Mouse (Mus musculus): ENCODE results near the gene Metrn. TPM values are rescaled to one million over a fixed set of nuclear protein-coding genes. Genes with fewer than 3 reads are reported as not detected.

Metrn gene
- total RNA-seq (2012; rRNA removed) (49.8 and 50.1 TPM in 2 replicates), total RNA-seq (2014; rRNA removed) (18.1 and 23.7 TPM in 2 replicates), polyA plus RNA-seq (2012; ENCODE audit: insufficient read length, low read depth) (16.9 and 17.7 TPM in 2 replicates)

DNA sequence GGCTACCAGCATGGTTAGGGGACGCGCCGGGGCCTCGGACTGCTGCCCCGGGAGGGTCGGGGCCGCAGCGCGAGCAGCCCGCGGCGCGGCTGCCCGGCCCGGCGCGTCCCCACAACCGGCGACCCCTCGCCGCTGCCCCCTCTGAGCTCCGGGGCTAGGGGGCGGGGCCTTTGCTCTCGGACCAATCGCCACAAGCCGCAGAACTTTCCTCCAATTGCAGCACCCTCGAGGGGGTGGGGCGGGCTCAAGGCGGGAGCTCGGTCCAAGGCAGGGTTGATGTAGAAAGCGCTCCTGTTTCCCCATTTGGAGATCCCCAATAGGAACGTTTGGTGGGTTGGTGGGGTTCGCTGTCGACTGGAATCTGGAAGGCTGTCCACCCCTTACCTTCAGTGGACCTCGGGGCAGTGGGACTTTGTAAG is at the start of gene Metrn:
Gene Metrn (minus strand): TSS at position 186 of the 419 bp plus-strand sequence.
- H3K9ac ChIP-seq (ENCODE audit: insufficient read depth, low read depth): peak within 1 kb of the TSS; percentile 81
- H3K4me1 ChIP-seq (ENCODE audit: control insufficient read depth in 1 of 2, insufficient read depth in 2 of 2): peaks cover 14 to 24% of the 10 kb centered on the region in 2 experiments
- peak; percentile 83 for DNase-seq (ENCODE audit: extremely low read depth)
- H3K4me2 ChIP-seq (ENCODE audit: insufficient read depth, low read depth, poor library complexity, severe bottlenecking): peak within 1 kb of the TSS; percentile 79
- H3K36me3 ChIP-seq (replicated peaks in 1 of 2; ENCODE audit: control insufficient read depth in 1 of 2, insufficient read depth in 1 of 2, low read length in 1 of 2): peaks cover 0 to 8% of the 10 kb centered on the region in 2 experiments
- peaks cover 27% of the 10 kb centered on the region for H3K27me3 ChIP-seq (replicated peaks)
- peaks cover 2% of the 10 kb centered on the region for H3K9me3 ChIP-seq (replicated peaks; ENCODE audit: low read length)
- H3K27ac ChIP-seq (ENCODE audit: insufficient read depth, low read depth): no peak within 1 kb of the TSS
- in situ Hi-C loops (cut with MboI; ENCODE audit: low pct_ligation_motif_present, low pct_unique_long_range_greater_than_20kb, low sequenced_read_pairs) (loop anchor here (10.0 kb wide), 1 partner anchor 62 kb away; the partner anchor contains the start of gene Mslnl), dilution Hi-C loops (cut with MboI; ENCODE audit: extremely low pct_ligation_motif_present, extremely low pct_unique_long_range_greater_than_20kb, low sequenced_read_pairs) (no loop called here)
- peak within 1 kb of the TSS; percentile 64 to 78 (median 67) for H3K4me3 ChIP-seq (replicated peaks in 1 of 3; ENCODE audit: low read depth in 2 of 3, low read length in 2 of 3, poor library complexity in 1 of 3)
- TF ChIP-seq POLR2A (IDR thresholded peaks at IDR 0.05; ENCODE audit: low read depth, low read length) (peak; percentile 61), IRF4 (IDR thresholded peaks at IDR 0.05; ENCODE audit: low read depth, low read length) (no peak), POLR2AphosphoS2 (IDR thresholded peaks at IDR 0.05; ENCODE audit: low read depth, low read length) (no peak), TCF12 (IDR thresholded peaks at IDR 0.05; ENCODE audit: low read depth, low read length) (peak; percentile 38; the same call in 1 of the 2 replicates), HCFC1 (IDR thresholded peaks at IDR 0.05; ENCODE audit: low read depth, low read length) (no peak), KAT2A (IDR thresholded peaks at IDR 0.05; ENCODE audit: insufficient replicate concordance, low read length) (no peak), CHD2 (IDR thresholded peaks at IDR 0.05; ENCODE audit: low read length) (0 out of 2 replicates have a peak, but pooled peaks have one; percentile 18), CHD1 (IDR thresholded peaks at IDR 0.05; ENCODE audit: low read depth, low read length) (no peak), PAX5 (IDR thresholded peaks at IDR 0.05; ENCODE audit: low read length) (no peak), SIN3A (IDR thresholded peaks at IDR 0.05; ENCODE audit: low read length) (no peak), MYC (IDR thresholded peaks at IDR 0.05; ENCODE audit: low read depth, low read length) (no peak), RAD21 (IDR thresholded peaks at IDR 0.05; ENCODE audit: low read depth, low read length) (no peak)
- no peaks in the 10 kb centered on the region for H3K79me2 ChIP-seq (replicated peaks; ENCODE audit: control insufficient read depth, extremely low read depth, insufficient read depth, poor library complexity, severe bottlenecking)

- peak; percentile 95 for DNase-seq (ENCODE audit: extremely low read depth)
- H3K9ac ChIP-seq (ENCODE audit: insufficient read depth, low read depth): peak within 1 kb of the TSS; percentile 83
- H3K4me3 ChIP-seq (replicated peaks in 1 of 3; ENCODE audit: low read depth in 2 of 3, low read length in 2 of 3, poor library complexity in 1 of 3): peak within 1 kb of the TSS; percentile 71 to 93 (median 77)
- in situ Hi-C loops (cut with MboI; ENCODE audit: low pct_ligation_motif_present, low pct_unique_long_range_greater_than_20kb, low sequenced_read_pairs): no loop called here
- peak within 1 kb of the TSS; percentile 71 for H3K4me2 ChIP-seq (ENCODE audit: insufficient read depth, low read depth, poor library complexity, severe bottlenecking)
- H3K79me2 ChIP-seq (replicated peaks; ENCODE audit: control insufficient read depth, extremely low read depth, insufficient read depth, poor library complexity, severe bottlenecking): peaks cover 14% of the 10 kb centered on the region
- dilution Hi-C loops (cut with MboI; ENCODE audit: extremely low pct_ligation_motif_present, extremely low pct_unique_long_range_greater_than_20kb, low sequenced_read_pairs): no loop called here
- H3K4me1 ChIP-seq (ENCODE audit: control insufficient read depth in 1 of 2, insufficient read depth in 2 of 2): peaks cover 12 to 15% of the 10 kb centered on the region in 2 experiments
- no peaks in the 10 kb centered on the region for H3K9me3 ChIP-seq (replicated peaks; ENCODE audit: low read length)
- H3K27ac ChIP-seq (ENCODE audit: insufficient read depth, low read depth): peak within 1 kb of the TSS; percentile 54
- H3K27me3 ChIP-seq (replicated peaks): no peaks in the 10 kb centered on the region
- peaks cover 59 to 84% of the 10 kb centered on the region in 2 experiments for H3K36me3 ChIP-seq (replicated peaks in 1 of 2; ENCODE audit: control insufficient read depth in 1 of 2, insufficient read depth in 1 of 2, low read length in 1 of 2)
- TF ChIP-seq JUN (IDR thresholded peaks at IDR 0.05; ENCODE audit: insufficient read depth, low read depth, low read length) (no peak), MXI1 (IDR thresholded peaks at IDR 0.05; ENCODE audit: low read depth, low read length) (0 out of 2 replicates have a peak, but pooled peaks have one; percentile 14), POLR2A (IDR thresholded peaks at IDR 0.05; ENCODE audit: low read depth, low read length) (peak; percentile 92), USF2 (conservative IDR thresholded peaks at IDR 0.05; ENCODE audit: low read depth, low read length) (no peak), ETS1 (conservative IDR thresholded peaks at IDR 0.05; ENCODE audit: low read depth, low read length) (no peak), CHD2 (IDR thresholded peaks at IDR 0.05; ENCODE audit: low read length) (no peak), TCF12 (IDR thresholded peaks at IDR 0.05; ENCODE audit: low read depth, low read length) (peak; percentile 85), E2F4 (IDR thresholded peaks at IDR 0.05; ENCODE audit: insufficient replicate concordance, low read depth, low read length) (no peak), PAX5 (IDR thresholded peaks at IDR 0.05; ENCODE audit: low read length) (no peak), MYC (IDR thresholded peaks at IDR 0.05; ENCODE audit: low read depth, low read length) (no peak), NRF1 (IDR thresholded peaks at IDR 0.05; ENCODE audit: low read depth, low read length) (no peak), SIN3A (IDR thresholded peaks at IDR 0.05; ENCODE audit: low read length) (peak; percentile 80; the same call in 1 of the 2 replicates), ZNF384 (IDR thresholded peaks at IDR 0.05; ENCODE audit: low read depth, low read length) (no peak), HCFC1 (IDR thresholded peaks at IDR 0.05; ENCODE audit: low read depth, low read length) (peak; percentile 82), JUND (conservative IDR thresholded peaks at IDR 0.05; ENCODE audit: low read depth, low read length) (no peak), ELF1 (IDR thresholded peaks at IDR 0.05; ENCODE audit: low read depth, low read length) (peak; percentile 88), ZKSCAN1 (IDR thresholded peaks at IDR 0.05; ENCODE audit: borderline replicate concordance, low read depth, low read length) (no peak), KAT2A (IDR thresholded peaks at IDR 0.05; ENCODE audit: insufficient replicate concordance, low read length) (peak; percentile 73; the same call in 1 of the 2 replicates), MAZ (IDR thresholded peaks at IDR 0.05; ENCODE audit: low read depth, low read length) (peak; percentile 91), ZMIZ1 (IDR thresholded peaks at IDR 0.05; ENCODE audit: low read depth, low read length) (peak; percentile 82), GABPA (IDR thresholded peaks at IDR 0.05; ENCODE audit: insufficient replicate concordance, low read depth, low read length) (no peak), TBP (conservative IDR thresholded peaks at IDR 0.05; ENCODE audit: low read depth, low read length) (peak; percentile 75; the same call in 1 of the 2 replicates), IRF4 (IDR thresholded peaks at IDR 0.05; ENCODE audit: low read depth, low read length) (peak; percentile 49; the same call in 1 of the 2 replicates), SMC3 (IDR thresholded peaks at IDR 0.05; ENCODE audit: low read depth, low read length) (0 out of 2 replicates have a peak, but pooled peaks have one; percentile 6), RCOR1 (conservative IDR thresholded peaks at IDR 0.05; ENCODE audit: low read depth, low read length) (no peak), CTCF (conservative IDR thresholded peaks at IDR 0.05 in 1 of 2, IDR thresholded peaks at IDR 0.05 in 1 of 2; ENCODE audit: low read depth in 2 of 2, low read length in 2 of 2) (peak in 1 of 2 experiments; percentile 26; a peak in 1 of 4 replicates)
These were observed 47.5 kb upstream of the Metrn start, which contains the start of gene Rhot2 for GRCm38 (mm10) chr17:25844396-25844901. Gene Rhot2, minus strand, starts transcription at chr17:25844851.
